Comparison of ENCODE assay signal across 23 mouse cellular contexts in the genomic region with DNA sequence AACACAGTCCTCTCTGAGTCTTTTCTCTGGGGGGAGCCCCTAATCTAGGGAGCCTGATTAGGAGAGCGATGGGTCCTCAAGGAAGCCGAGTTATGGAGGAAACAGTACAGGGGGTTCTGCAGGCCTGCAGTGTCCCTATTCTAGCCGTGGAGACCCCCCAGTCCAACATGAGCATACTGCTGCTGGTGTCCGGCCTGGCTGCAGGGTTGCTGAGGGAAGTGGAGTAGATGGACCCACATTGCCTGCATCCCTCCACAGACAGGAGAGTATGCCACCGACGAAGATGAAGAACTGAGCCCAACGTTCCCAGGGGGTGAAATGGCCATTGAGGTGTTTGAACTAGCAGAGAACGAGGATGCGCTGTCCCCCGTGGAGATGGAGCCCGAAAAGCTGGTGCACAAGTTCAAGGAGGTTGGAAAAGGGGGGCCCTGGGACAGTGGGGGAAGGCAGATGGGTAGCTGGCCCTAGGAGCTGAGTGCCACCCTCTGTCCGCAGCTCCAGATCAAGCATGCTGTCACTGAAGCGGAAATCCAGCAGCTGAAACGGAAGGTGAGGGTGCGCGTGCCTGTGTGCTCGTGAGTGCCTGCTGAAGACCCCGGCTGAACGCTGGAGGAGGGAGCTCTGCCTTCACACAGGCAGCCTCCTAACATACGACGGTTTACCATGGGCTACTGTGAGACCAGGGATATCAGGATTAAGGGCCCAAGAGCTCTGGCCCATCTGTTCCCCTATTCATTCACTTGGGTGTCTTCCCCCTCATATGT. TPM values are rescaled to one million over a fixed set of nuclear protein-coding genes. Genes with fewer than 3 reads are reported as not detected.
DNase-seq lines count a peak whose midpoint lies in the region; ATAC-seq and TF ChIP-seq lines count a peak whose summit lies in the region.
"Had no signal": no experiment of that assay in that cellular context is flagged by ENCODE, and none has a peak within 500 bp of the region (broad histone marks: within the 10 kb centered on the region; RNA-seq: fewer than 3 reads in every experiment).

No protein-coding gene starts in this region.

- H3K4me3 ChIP-seq in embryonic facial prominence, embryonic 13.5 days: no peak overlapping the region
- no peak overlapping the region for H3K4me3 ChIP-seq in embryonic facial prominence, embryonic 10.5 days
- H3K4me3 ChIP-seq in hindbrain, embryonic 10.5 days: no peak overlapping the region
- H3K4me3 ChIP-seq in hindbrain, postnatal 0 days (ENCODE audit: low read length): no peak overlapping the region
- H3K4me3 ChIP-seq in megakaryocyte, embryonic 14.5 days (replicated peaks): peak overlapping the region; percentile 47
- no peak overlapping the region for H3K4me3 ChIP-seq in MEL (ENCODE audit: control insufficient read depth in 1 of 2, insufficient read depth in 1 of 2, low read depth in 2 of 2, low read length in 2 of 2)
- H3K4me3 ChIP-seq: limb, embryonic 10.5 days; midbrain, embryonic 13.5 days had no signal

- TF ChIP-seq RAD21 in MEL (IDR thresholded peaks at IDR 0.05; ENCODE audit: low read depth, low read length): no peak

- H3K36me3 ChIP-seq in embryonic facial prominence, embryonic 13.5 days: peaks cover 92% of the 10 kb centered on the region
- peaks cover 93% of the 10 kb centered on the region for H3K36me3 ChIP-seq in embryonic facial prominence, embryonic 10.5 days (replicated peaks)
- peaks cover 93% of the 10 kb centered on the region for H3K36me3 ChIP-seq in hindbrain, embryonic 10.5 days
- H3K36me3 ChIP-seq in hindbrain, postnatal 0 days (ENCODE audit: insufficient read depth, low read length): peaks cover 68% of the 10 kb centered on the region
- peaks cover 96% of the 10 kb centered on the region for H3K36me3 ChIP-seq in megakaryocyte, embryonic 14.5 days (replicated peaks; ENCODE audit: low read length)
- peaks cover 10 to 63% of the 10 kb centered on the region in 2 experiments for H3K36me3 ChIP-seq in MEL (ENCODE audit: control insufficient read depth in 1 of 2, insufficient read depth in 2 of 2, low read length in 2 of 2)

- H3K9ac ChIP-seq in embryonic facial prominence, embryonic 13.5 days: no peak overlapping the region
- no peak overlapping the region for H3K9ac ChIP-seq in hindbrain, postnatal 0 days (replicated peaks; ENCODE audit: low read length)
- no peak overlapping the region for H3K9ac ChIP-seq in MEL (ENCODE audit: control insufficient read depth, low read depth, low read length, poor library complexity, severe bottlenecking)
- H3K9ac ChIP-seq: midbrain, embryonic 13.5 days had no signal

- peaks cover 27% of the 10 kb centered on the region for H3K4me1 ChIP-seq in embryonic facial prominence, embryonic 13.5 days
- peaks cover 58% of the 10 kb centered on the region for H3K4me1 ChIP-seq in embryonic facial prominence, embryonic 10.5 days
- peaks cover 78% of the 10 kb centered on the region for H3K4me1 ChIP-seq in hindbrain, embryonic 10.5 days (replicated peaks)
- H3K4me1 ChIP-seq in hindbrain, postnatal 0 days (ENCODE audit: insufficient read depth, low read length): peaks cover 20% of the 10 kb centered on the region
- peaks cover 100% of the 10 kb centered on the region for H3K4me1 ChIP-seq in megakaryocyte, embryonic 14.5 days
- peaks cover 25 to 68% of the 10 kb centered on the region in 2 experiments for H3K4me1 ChIP-seq in MEL (ENCODE audit: control insufficient read depth in 1 of 2, insufficient read depth in 2 of 2, low read length in 2 of 2)

- peaks cover 31% of the 10 kb centered on the region for H3K79me2 ChIP-seq in MEL (ENCODE audit: control insufficient read depth, insufficient read depth, low read length, poor library complexity)

- no peak for TF ChIP-seq CTCF in hindbrain, postnatal 0 days (IDR thresholded peaks at IDR 0.05; ENCODE audit: low read depth)
- TF ChIP-seq CTCF in MEL (IDR thresholded peaks at IDR 0.05 in 2 of 3, conservative IDR thresholded peaks at IDR 0.05 in 1 of 3; ENCODE audit: control insufficient read depth in 1 of 3, insufficient read depth in 1 of 3, low read depth in 2 of 3, low read length in 3 of 3, poor library complexity in 1 of 3, severe bottlenecking in 1 of 3): no peak

- H3K4me2 ChIP-seq in embryonic facial prominence, embryonic 13.5 days: no peak overlapping the region
- H3K4me2 ChIP-seq in hindbrain, postnatal 0 days (ENCODE audit: low read depth, low read length): no peak overlapping the region

- no peaks in the 10 kb centered on the region for H3K27me3 ChIP-seq in embryonic facial prominence, embryonic 13.5 days
- no peaks in the 10 kb centered on the region for H3K27me3 ChIP-seq in embryonic facial prominence, embryonic 10.5 days (replicated peaks; ENCODE audit: low read depth, poor library complexity, severe bottlenecking)
- H3K27me3 ChIP-seq in hindbrain, embryonic 10.5 days (ENCODE audit: insufficient read depth, poor library complexity, severe bottlenecking): no peaks in the 10 kb centered on the region
- H3K27me3 ChIP-seq in hindbrain, postnatal 0 days (ENCODE audit: insufficient read depth, low read length): no peaks in the 10 kb centered on the region
- H3K27me3 ChIP-seq in megakaryocyte, embryonic 14.5 days (replicated peaks): no peaks in the 10 kb centered on the region
- H3K27me3 ChIP-seq in MEL (ENCODE audit: control insufficient read depth in 1 of 2, insufficient read depth in 2 of 2, low read length in 2 of 2): no peaks in the 10 kb centered on the region
- H3K27me3 ChIP-seq: heart, embryonic 12.5 days; midbrain, embryonic 13.5 days; Patski had no signal

- no peak for TF ChIP-seq EP300 in MEL (IDR thresholded peaks at IDR 0.05; ENCODE audit: low read depth in 1 of 2, low read length in 2 of 2)

- no peak for DNase-seq in embryonic facial prominence, embryonic 10.5 days (ENCODE audit: low spot score)
- no peak for DNase-seq in hindbrain, embryonic 10.5 days (ENCODE audit: low spot score)
- DNase-seq in hindbrain, postnatal 0 days (ENCODE audit: low spot score): no peak
- DNase-seq in MEL (ENCODE audit: low read depth, low spot score): no peak

- 85% methylated on average over 21 of the region's 21 CpGs for WGBS in embryonic facial prominence, embryonic 13.5 days
- WGBS in embryonic facial prominence, embryonic 10.5 days: 88% methylated on average over 21 of the region's 21 CpGs
- WGBS in hindbrain, embryonic 10.5 days: 90% methylated on average over 21 of the region's 21 CpGs
- WGBS in hindbrain, postnatal 0 days: 77% methylated on average over 21 of the region's 21 CpGs

- no peaks in the 10 kb centered on the region for H3K9me3 ChIP-seq in embryonic facial prominence, embryonic 13.5 days
- no peaks in the 10 kb centered on the region for H3K9me3 ChIP-seq in embryonic facial prominence, embryonic 10.5 days
- no peaks in the 10 kb centered on the region for H3K9me3 ChIP-seq in hindbrain, embryonic 10.5 days
- no peaks in the 10 kb centered on the region for H3K9me3 ChIP-seq in hindbrain, postnatal 0 days (ENCODE audit: low read length)
- H3K9me3 ChIP-seq in megakaryocyte, embryonic 14.5 days: no peaks in the 10 kb centered on the region
- H3K9me3 ChIP-seq in MEL (replicated peaks; ENCODE audit: insufficient read depth, low read length): no peaks in the 10 kb centered on the region
- H3K9me3 ChIP-seq: heart, embryonic 12.5 days; limb, embryonic 10.5 days; midbrain, embryonic 13.5 days had no signal

- peak overlapping the region; percentile 68; the same call in 1 of the 2 replicates for H3K27ac ChIP-seq in embryonic facial prominence, embryonic 13.5 days
- no peak overlapping the region for H3K27ac ChIP-seq in embryonic facial prominence, embryonic 10.5 days (replicated peaks)
- H3K27ac ChIP-seq in hindbrain, embryonic 10.5 days: peak overlapping the region; percentile 67
- H3K27ac ChIP-seq in hindbrain, postnatal 0 days: no peak overlapping the region
- no peak overlapping the region; the same call in 1 of the 2 replicates for H3K27ac ChIP-seq in MEL (ENCODE audit: control insufficient read depth, low read depth, low read length)

- no peak for TF ChIP-seq POLR2A in MEL (IDR thresholded peaks at IDR 0.05; ENCODE audit: control insufficient read depth in 1 of 2, insufficient read depth in 1 of 2, low read depth in 1 of 2, low read length in 2 of 2, poor library complexity in 1 of 2)

- ATAC-seq in embryonic facial prominence, embryonic 13.5 days (ENCODE audit: insufficient number of reproducible peaks, insufficient read depth, low FRiP score, low TSS enrichment, low read depth): no peak
- no peak for ATAC-seq in hindbrain, postnatal 0 days
- no peak for ATAC-seq in megakaryocyte, adult 5-6 weeks (ENCODE audit: poor library complexity, severe bottlenecking)
- no peak for ATAC-seq in monocyte, adult 5-6 weeks (replicated peaks; ENCODE audit: insufficient number of reproducible peaks, low FRiP score, low TSS enrichment, poor library complexity, severe bottlenecking)
- ATAC-seq: Patski had no signal

RNA-seq across cellular contexts. Expression of a gene that starts 7.9 kb away (rescaled TPM):
- 36.2 and 36.8 TPM in 2 replicates for polyA plus RNA-seq in embryonic facial prominence, embryonic 13.5 days (2015; fragmentation: Nextera tagmentation; extraction: Ambion mirVana)
- 35.5 and 42.5 TPM in 2 replicates for polyA plus RNA-seq in embryonic facial prominence, embryonic 10.5 days (2016; fragmentation: Nextera tagmentation; extraction: Ambion mirVana)
- 38.8 and 71.5 TPM in 2 replicates for polyA plus RNA-seq in hindbrain, embryonic 10.5 days (2016; fragmentation: Nextera tagmentation; extraction: Ambion mirVana)
- total RNA-seq in hindbrain, postnatal 0 days (2014; rRNA removed): 216 and 223 TPM in 2 replicates
- polyA plus RNA-seq in hindbrain, postnatal 0 days (2015; fragmentation: Nextera tagmentation; extraction: Ambion mirVana): 128 and 137 TPM in 2 replicates
- polyA plus RNA-seq in megakaryocyte, embryonic 14.5 days (2012; ENCODE audit: insufficient read depth, low replicate concordance): 775 and 2,394 TPM in 2 replicates
- 0.74 and 1.0 TPM in 2 replicates for total RNA-seq in megakaryocyte, adult 5-6 weeks (2015)
- 0.18 and 0.69 TPM in 2 replicates for total RNA-seq in megakaryocyte, adult 5-6 weeks (2017)
- 35.8 and 57.6 TPM in 2 replicates for total RNA-seq in MEL (2012; rRNA removed)
- 1,000 to 10,000 TPM in 1 of 2 experiments, 100 to 1,000 TPM in 1; 101 to 1,219 TPM for polyA plus RNA-seq in MEL (2012; ENCODE audit: insufficient read depth in 1 of 2, insufficient read length in 2 of 2, low read depth in 1 of 2, low replicate concordance in 2 of 2, missing spikeins in 1 of 2)
- 0.38 to 1.5 TPM in 2 of 3 replicates, not detected in the other for total RNA-seq in monocyte, adult 5-6 weeks (2017)

RNA-seq across cellular contexts. Expression of a gene that starts 10.9 kb away (rescaled TPM):
- polyA plus RNA-seq in embryonic facial prominence, embryonic 13.5 days (2015; fragmentation: Nextera tagmentation; extraction: Ambion mirVana): 13.2 and 13.5 TPM in 2 replicates
- 8.3 and 9.4 TPM in 2 replicates for polyA plus RNA-seq in embryonic facial prominence, embryonic 10.5 days (2016; fragmentation: Nextera tagmentation; extraction: Ambion mirVana)
- polyA plus RNA-seq in hindbrain, embryonic 10.5 days (2016; fragmentation: Nextera tagmentation; extraction: Ambion mirVana): 10.4 and 11.8 TPM in 2 replicates
- total RNA-seq in hindbrain, postnatal 0 days (2014; rRNA removed): 170 and 190 TPM in 2 replicates
- 18.8 and 19.4 TPM in 2 replicates for polyA plus RNA-seq in hindbrain, postnatal 0 days (2015; fragmentation: Nextera tagmentation; extraction: Ambion mirVana)
- 211 and 280 TPM in 2 replicates for polyA plus RNA-seq in megakaryocyte, embryonic 14.5 days (2012; ENCODE audit: insufficient read depth, low replicate concordance)
- 73.7 and 76.7 TPM in 2 replicates for total RNA-seq in megakaryocyte, adult 5-6 weeks (2015)
- 155 and 158 TPM in 2 replicates for total RNA-seq in megakaryocyte, adult 5-6 weeks (2017)
- total RNA-seq in MEL (2012; rRNA removed): 113 and 150 TPM in 2 replicates
- polyA plus RNA-seq in MEL (2012; ENCODE audit: insufficient read depth in 1 of 2, insufficient read length in 2 of 2, low read depth in 1 of 2, low replicate concordance in 2 of 2, missing spikeins in 1 of 2): 100 to 1,000 TPM in 1 of 2 experiments, 10 to 100 TPM in 1; 47.0 to 169 TPM
- total RNA-seq in monocyte, adult 5-6 weeks (2017): 127 to 216 TPM (median 141 TPM) in 3 replicates

RNA-seq across cellular contexts. Expression of a gene that starts 25.6 kb away (rescaled TPM):
- 1.1 and 1.5 TPM in 2 replicates for polyA plus RNA-seq in embryonic facial prominence, embryonic 13.5 days (2015; fragmentation: Nextera tagmentation; extraction: Ambion mirVana)
- polyA plus RNA-seq in embryonic facial prominence, embryonic 10.5 days (2016; fragmentation: Nextera tagmentation; extraction: Ambion mirVana): 0.17 TPM in 1 of 2 replicates, not detected in the other
- 0.10 TPM in 1 of 2 replicates, not detected in the other for polyA plus RNA-seq in hindbrain, embryonic 10.5 days (2016; fragmentation: Nextera tagmentation; extraction: Ambion mirVana)
- 0.36 and 0.52 TPM in 2 replicates for total RNA-seq in hindbrain, postnatal 0 days (2014; rRNA removed)
- polyA plus RNA-seq in hindbrain, postnatal 0 days (2015; fragmentation: Nextera tagmentation; extraction: Ambion mirVana): 0.26 and 0.28 TPM in 2 replicates
- polyA plus RNA-seq in megakaryocyte, embryonic 14.5 days (2012; ENCODE audit: insufficient read depth, low replicate concordance): 0.51 TPM in 1 of 2 replicates, not detected in the other
- total RNA-seq in megakaryocyte, adult 5-6 weeks (2015): not detected in 2 replicates
- total RNA-seq in megakaryocyte, adult 5-6 weeks (2017): not detected in 2 replicates
- total RNA-seq in MEL (2012; rRNA removed): not detected in 2 replicates
- polyA plus RNA-seq in MEL (2012; ENCODE audit: insufficient read depth in 1 of 2, insufficient read length in 2 of 2, low read depth in 1 of 2, low replicate concordance in 2 of 2, missing spikeins in 1 of 2): not detected
- not detected in 3 replicates for total RNA-seq in monocyte, adult 5-6 weeks (2017)
- total RNA-seq: adrenal gland, postnatal 36 days; forebrain, postnatal 0 days; left cerebral cortex, adult 18-20 months had no signal

RNA-seq across cellular contexts. Expression of a gene that starts 34.4 kb away (rescaled TPM):
- not detected in 2 replicates for polyA plus RNA-seq in embryonic facial prominence, embryonic 13.5 days (2015; fragmentation: Nextera tagmentation; extraction: Ambion mirVana)
- not detected in 2 replicates for polyA plus RNA-seq in embryonic facial prominence, embryonic 10.5 days (2016; fragmentation: Nextera tagmentation; extraction: Ambion mirVana)
- polyA plus RNA-seq in hindbrain, embryonic 10.5 days (2016; fragmentation: Nextera tagmentation; extraction: Ambion mirVana): not detected in 2 replicates
- not detected in 2 replicates for total RNA-seq in hindbrain, postnatal 0 days (2014; rRNA removed)
- polyA plus RNA-seq in hindbrain, postnatal 0 days (2015; fragmentation: Nextera tagmentation; extraction: Ambion mirVana): not detected in 2 replicates
- not detected in 2 replicates for polyA plus RNA-seq in megakaryocyte, embryonic 14.5 days (2012; ENCODE audit: insufficient read depth, low replicate concordance)
- total RNA-seq in megakaryocyte, adult 5-6 weeks (2015): not detected in 2 replicates
- total RNA-seq in megakaryocyte, adult 5-6 weeks (2017): not detected in 2 replicates
- not detected in 2 replicates for total RNA-seq in MEL (2012; rRNA removed)
- polyA plus RNA-seq in MEL (2012; ENCODE audit: insufficient read depth in 1 of 2, insufficient read length in 2 of 2, low read depth in 1 of 2, low replicate concordance in 2 of 2, missing spikeins in 1 of 2): not detected
- 2.5 TPM in 1 of 3 replicates, not detected in the others for total RNA-seq in monocyte, adult 5-6 weeks (2017)
- total RNA-seq: adrenal gland, postnatal 36 days; forebrain, postnatal 0 days; gastrocnemius, postnatal 10 days; heart, postnatal 4 days; layer of hippocampus, adult 18-20 months; left cerebral cortex, adult 18-20 months had no signal
- polyA plus RNA-seq: activated CD4-positive, CD25-positive, alpha-beta regulatory T cell, adult 4 months; forebrain, postnatal 0 days; heart, embryonic 12.5 days; intestine, embryonic 16.5 days; kidney, embryonic 16.5 days; limb, embryonic 10.5 days; lung, adult 2 months; midbrain, embryonic 13.5 days; Patski; stomach, embryonic 16.5 days had no signal

RNA-seq across cellular contexts. Expression of a gene that starts 39.4 kb away (rescaled TPM):
- polyA plus RNA-seq in embryonic facial prominence, embryonic 13.5 days (2015; fragmentation: Nextera tagmentation; extraction: Ambion mirVana): 33.2 and 33.7 TPM in 2 replicates
- 12.9 and 16.0 TPM in 2 replicates for polyA plus RNA-seq in embryonic facial prominence, embryonic 10.5 days (2016; fragmentation: Nextera tagmentation; extraction: Ambion mirVana)
- polyA plus RNA-seq in hindbrain, embryonic 10.5 days (2016; fragmentation: Nextera tagmentation; extraction: Ambion mirVana): 10.7 and 15.2 TPM in 2 replicates
- total RNA-seq in hindbrain, postnatal 0 days (2014; rRNA removed): 25.0 and 32.0 TPM in 2 replicates
- polyA plus RNA-seq in hindbrain, postnatal 0 days (2015; fragmentation: Nextera tagmentation; extraction: Ambion mirVana): 46.8 and 49.0 TPM in 2 replicates
- 35.1 and 38.6 TPM in 2 replicates for polyA plus RNA-seq in megakaryocyte, embryonic 14.5 days (2012; ENCODE audit: insufficient read depth, low replicate concordance)
- total RNA-seq in megakaryocyte, adult 5-6 weeks (2015): 4.5 and 6.3 TPM in 2 replicates
- total RNA-seq in megakaryocyte, adult 5-6 weeks (2017): 0.73 and 1.7 TPM in 2 replicates
- 0.56 and 0.81 TPM in 2 replicates for total RNA-seq in MEL (2012; rRNA removed)
- polyA plus RNA-seq in MEL (2012; ENCODE audit: insufficient read depth in 1 of 2, insufficient read length in 2 of 2, low read depth in 1 of 2, low replicate concordance in 2 of 2, missing spikeins in 1 of 2): 1 to 10 TPM in 1 of 2 experiments, not detected in 1; 8.0 TPM
- 2.8 to 14.5 TPM (median 4.8 TPM) in 3 replicates for total RNA-seq in monocyte, adult 5-6 weeks (2017)

Comparison
In these comparisons a context has a peak if more than half of its experiments do, and no peak if none do; other contexts are left out.
1. H3K27ac ChIP-seq: peak in embryonic facial prominence, embryonic 13.5 days (single experiment) and hindbrain, embryonic 10.5 days (single experiment); none in embryonic facial prominence, embryonic 10.5 days (single experiment), hindbrain, postnatal 0 days (single experiment) and MEL (single experiment).